Mouse (Mus musculus) stomach, embryonic 16.5 days (tissue): ENCODE measurements around the gene Ptpn13. TPM values are rescaled to one million over a fixed set of nuclear protein-coding genes. Genes with fewer than 3 reads are reported as not detected.

Source experiments
- ATAC-seq: fragments of 200-750 bp; cut with Nextera tagmentation; 2 replicates; pipeline ENCODE4 v1.8.0; 2017; ENCODE audit warnings: moderate number of reproducible peaks, moderate TSS enrichment; ENCODE audit not compliant: insufficient read depth, low FRiP score
- H3K27ac ChIP-seq: fragments of 300-500 bp; sonication (generic); 2 replicates; pipeline ENCODE4 v1.5.1; 2014; ENCODE audit warnings: low read length
- H3K27me3 ChIP-seq: fragments of 300-500 bp; sonication (generic); 2 replicates; pipeline ENCODE4 v1.6.1; 2014; ENCODE audit warnings: low read length, control low read depth, mixed read lengths; ENCODE audit not compliant: control insufficient read depth, insufficient read depth
- H3K36me3 ChIP-seq: fragments of 300-500 bp; sonication (generic); 2 replicates; pipeline ENCODE4 v1.6.1; 2014; ENCODE audit warnings: low read length; ENCODE audit not compliant: control insufficient read depth, insufficient read depth
- H3K4me1 ChIP-seq: fragments of 300-500 bp; sonication (generic); 2 replicates; pipeline ENCODE4 v1.6.1; 2014; ENCODE audit warnings: low read length, control low read depth, mixed read lengths; ENCODE audit not compliant: control insufficient read depth, insufficient read depth
- H3K4me2 ChIP-seq: fragments of 300-500 bp; sonication (generic); 2 replicates; pipeline ENCODE4 v1.6.1; 2014; ENCODE audit warnings: low read depth, low read length, mixed read lengths
- H3K4me3 ChIP-seq: fragments of 300-500 bp; sonication (generic); replicated peaks from 2 replicates; pipeline ENCODE4 v1.5.1; 2014; ENCODE audit warnings: mild to moderate bottlenecking, low read length
- H3K9ac ChIP-seq: fragments of 300-500 bp; sonication (generic); 2 replicates; pipeline ENCODE4 v1.6.1; 2014; ENCODE audit warnings: low read length
- H3K9me3 ChIP-seq: fragments of 300-500 bp; sonication (generic); replicated peaks from 2 replicates; pipeline ENCODE4 v1.6.1; 2016; ENCODE audit warnings: low read length, control low read depth; ENCODE audit not compliant: control insufficient read depth
- WGBS: fragments of 180-500 bp; shearing (Covaris S2); extraction: QIAGEN DNeasy Blood & Tissue Kit; methylation state at CpG from one replicate; pipeline ENCODE4 v1.1.7; 2014; 5-methylcytosine and 5-hydroxymethylcytosine counted together
- polyA plus RNA-seq: library from polyadenylated mRNA; unstranded; fragments of >200 nt; fragmentation: Nextera tagmentation; extraction: Ambion mirVana; gene quantifications from 2 replicates; pipeline ENCODE4 v1.2.1, GENCODE M21; 2015

Ptpn13 gene
- polyA plus RNA-seq, 1 experiment from 2014 or later: 16.8 TPM

GRCm38 (mm10) chr5:103597604-103598003 is 172.6 kb downstream of the Ptpn13 start:
- no peak overlapping the region; the same call in 1 of the 2 replicates for H3K27ac ChIP-seq

DNA sequence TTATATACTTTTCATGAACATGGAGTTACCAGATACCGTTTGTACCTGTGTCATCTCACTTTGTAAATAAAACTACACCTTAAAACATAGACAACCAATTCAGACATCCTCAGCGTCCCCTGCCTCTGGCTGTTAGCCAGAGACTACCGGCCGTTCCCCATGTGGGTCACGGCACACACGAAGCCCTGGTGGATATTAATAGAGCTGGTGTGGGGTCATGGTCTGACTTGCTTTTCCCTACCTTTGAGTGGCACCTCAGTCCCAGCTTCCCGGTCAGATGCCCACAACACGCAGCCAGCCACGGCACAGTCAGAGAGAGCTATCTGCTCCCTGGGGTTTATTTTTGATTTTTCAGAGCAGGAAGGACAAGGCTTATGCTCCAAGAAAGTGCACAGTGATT is 173.3 kb downstream of the Ptpn13 start:
- 75% methylated on average over 9 of the region's 9 CpGs for WGBS
- H3K9me3 ChIP-seq: no peaks in the 10 kb centered on the region
- H3K27ac ChIP-seq: no peak overlapping the region
- no peak overlapping the region for H3K4me3 ChIP-seq
- ATAC-seq: no peak
- no peaks in the 10 kb centered on the region for H3K27me3 ChIP-seq
- H3K4me1 ChIP-seq: peaks cover 9% of the 10 kb centered on the region
- H3K9ac ChIP-seq: no peak overlapping the region
- 0 out of 2 replicates have a peak, but pooled peaks cover 4% of the 10 kb centered on the region for H3K36me3 ChIP-seq
- no peak overlapping the region for H3K4me2 ChIP-seq

More at GRCm38 (mm10) chr5:103597604-103598003, 172.6 kb downstream of the Ptpn13 start:
- Histone ChIP-seq H3K9ac (no peak overlapping the region), H3K4me3 (no peak overlapping the region), H3K27me3 (no peaks in the 10 kb centered on the region), H3K4me1 (peaks cover 9% of the 10 kb centered on the region), H3K9me3 (no peaks in the 10 kb centered on the region), H3K36me3 (0 out of 2 replicates have a peak, but pooled peaks cover 5% of the 10 kb centered on the region), H3K4me2 (no peak overlapping the region)
- 70% methylated on average over 6 of the region's 6 CpGs for WGBS
- no peak for ATAC-seq

DNA sequence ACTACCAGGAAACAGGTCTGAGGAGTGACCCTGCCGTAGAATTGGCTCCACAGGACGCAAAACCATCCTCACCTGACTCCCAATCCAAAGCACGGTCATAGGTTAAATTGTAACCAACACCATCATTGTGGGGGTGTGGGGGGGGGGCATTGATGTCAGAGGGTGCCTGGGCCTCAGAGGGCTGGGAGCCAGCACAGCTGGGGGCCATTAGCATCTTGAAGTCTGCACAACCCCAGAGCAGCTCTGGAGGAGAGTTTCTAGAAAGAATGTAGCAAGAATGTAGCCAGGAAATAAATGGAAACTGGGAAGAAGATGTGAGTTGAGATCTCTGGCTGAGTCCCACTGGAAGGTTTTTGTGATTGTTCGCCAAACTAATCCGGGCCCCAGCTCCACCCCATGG is 173.9 kb downstream of the Ptpn13 start:
- no peak for ATAC-seq
- Histone ChIP-seq H3K27me3 (no peaks in the 10 kb centered on the region), H3K4me1 (peaks cover 9% of the 10 kb centered on the region), H3K27ac (0 out of 2 replicates have a peak overlapping the region, but pooled peaks have one; percentile 14), H3K9ac (no peak overlapping the region), H3K4me2 (no peak overlapping the region), H3K4me3 (no peak overlapping the region), H3K9me3 (no peaks in the 10 kb centered on the region), H3K36me3 (no peaks in the 10 kb centered on the region)
- 74% methylated on average over 5 of the region's 5 CpGs for WGBS

DNA sequence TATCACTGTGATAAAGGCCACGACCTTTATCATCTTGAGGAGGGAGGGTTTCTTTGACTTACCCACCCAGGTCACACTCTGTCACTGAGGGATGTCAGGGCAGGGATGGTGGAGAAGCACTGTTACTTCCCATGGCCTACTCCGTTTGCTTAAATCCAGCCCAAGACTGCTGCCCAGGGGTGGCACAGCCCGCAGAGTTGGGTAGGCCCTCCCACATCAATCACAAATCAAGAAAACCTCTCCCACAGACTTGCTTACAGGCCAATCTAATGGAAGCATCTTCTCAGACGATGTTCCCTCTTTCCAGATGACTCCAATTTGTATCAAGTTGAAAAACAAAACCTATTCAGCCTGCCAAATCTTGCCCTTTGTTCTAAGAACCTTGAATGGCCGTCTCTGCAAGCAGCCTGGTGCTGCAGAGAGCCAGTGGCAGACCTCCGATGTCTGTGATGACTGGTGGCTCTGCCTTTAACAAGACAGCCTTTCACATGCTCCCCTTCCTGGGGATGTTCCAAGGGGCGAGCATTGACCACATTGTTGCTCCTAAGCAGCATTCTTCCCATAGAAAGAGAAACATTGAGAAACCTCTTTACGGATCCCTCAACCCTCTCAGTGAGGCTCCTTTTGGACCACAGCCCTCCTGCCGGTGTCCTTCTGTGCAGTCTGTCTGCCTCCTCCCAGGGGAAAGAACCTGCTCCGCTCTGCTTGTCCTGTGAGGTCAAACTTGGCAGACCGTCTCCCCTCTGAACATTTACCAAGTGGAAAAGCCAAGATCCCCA is 178.3 kb downstream of the Ptpn13 start:
- H3K4me1 ChIP-seq: peaks cover under 1% of the 10 kb centered on the region; the same call in 1 of the 2 replicates
- no peaks in the 10 kb centered on the region for H3K36me3 ChIP-seq
- no peak overlapping the region for H3K4me3 ChIP-seq
- no peak overlapping the region; the same call in 1 of the 2 replicates for H3K27ac ChIP-seq
- no peak overlapping the region for H3K4me2 ChIP-seq
- ATAC-seq: no peak
- no peaks in the 10 kb centered on the region for H3K9me3 ChIP-seq
- 64% methylated on average over 11 of the region's 11 CpGs for WGBS
- H3K9ac ChIP-seq: no peak overlapping the region
- no peaks in the 10 kb centered on the region for H3K27me3 ChIP-seq

DNA sequence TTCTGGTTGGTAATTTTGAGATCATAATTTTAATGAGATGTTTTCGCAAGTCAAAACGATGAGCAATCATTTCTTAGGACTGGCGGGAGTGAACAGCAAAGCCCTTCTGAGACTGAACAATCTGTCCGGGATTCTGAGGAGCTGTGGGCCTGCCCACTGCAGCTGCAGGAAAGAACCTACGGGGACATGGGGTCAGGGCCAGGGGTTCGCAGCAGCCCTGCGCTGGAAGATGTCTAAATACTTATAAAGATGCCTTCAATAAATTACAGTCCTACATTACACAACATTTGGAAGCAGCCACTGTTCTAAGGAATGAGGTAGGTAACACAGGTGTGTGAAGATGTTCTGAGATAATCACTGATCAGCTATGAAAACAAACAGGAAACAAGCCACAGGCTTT is 180.7 kb downstream of the Ptpn13 start:
- Histone ChIP-seq H3K4me2 (no peak overlapping the region), H3K9me3 (no peaks in the 10 kb centered on the region), H3K4me1 (no peaks in the 10 kb centered on the region), H3K27ac (no peak overlapping the region), H3K4me3 (no peak overlapping the region), H3K36me3 (no peaks in the 10 kb centered on the region), H3K9ac (no peak overlapping the region), H3K27me3 (no peaks in the 10 kb centered on the region)
- 69% methylated on average over 7 of the region's 7 CpGs for WGBS
- no peak for ATAC-seq

GRCm38 (mm10) chr5:103610148-103610547 is 185.2 kb downstream of the Ptpn13 start:
- no peak overlapping the region for H3K27ac ChIP-seq
- no peaks in the 10 kb centered on the region for H3K9me3 ChIP-seq
- H3K27me3 ChIP-seq: no peaks in the 10 kb centered on the region
- no peak overlapping the region for H3K4me2 ChIP-seq
- H3K4me1 ChIP-seq: no peaks in the 10 kb centered on the region
- no peak for ATAC-seq
- 48% methylated on average over 5 of the region's 5 CpGs for WGBS
- no peaks in the 10 kb centered on the region for H3K36me3 ChIP-seq
- H3K9ac ChIP-seq: no peak overlapping the region
- H3K4me3 ChIP-seq: no peak overlapping the region

GRCm38 (mm10) chr5:103610856-103611472 is 186.0 kb downstream of the Ptpn13 start:
- 78% methylated on average over 10 of the region's 10 CpGs for WGBS
- Histone ChIP-seq H3K4me1 (no peaks in the 10 kb centered on the region), H3K4me3 (no peak overlapping the region), H3K36me3 (no peaks in the 10 kb centered on the region), H3K4me2 (no peak overlapping the region), H3K9ac (no peak overlapping the region), H3K9me3 (no peaks in the 10 kb centered on the region), H3K27me3 (no peaks in the 10 kb centered on the region), H3K27ac (no peak overlapping the region)
- ATAC-seq: no peak

- Histone ChIP-seq H3K9me3 (no peaks in the 10 kb centered on the region), H3K27me3 (no peaks in the 10 kb centered on the region), H3K4me2 (no peak overlapping the region), H3K4me1 (no peaks in the 10 kb centered on the region), H3K27ac (no peak overlapping the region), H3K9ac (no peak overlapping the region), H3K36me3 (no peaks in the 10 kb centered on the region), H3K4me3 (no peak overlapping the region)
- 82% methylated on average over 7 of the region's 7 CpGs for WGBS
- ATAC-seq: no peak
Observed at GRCm38 (mm10) chr5:103612316-103612715, 187.3 kb downstream of the Ptpn13 start.

DNA sequence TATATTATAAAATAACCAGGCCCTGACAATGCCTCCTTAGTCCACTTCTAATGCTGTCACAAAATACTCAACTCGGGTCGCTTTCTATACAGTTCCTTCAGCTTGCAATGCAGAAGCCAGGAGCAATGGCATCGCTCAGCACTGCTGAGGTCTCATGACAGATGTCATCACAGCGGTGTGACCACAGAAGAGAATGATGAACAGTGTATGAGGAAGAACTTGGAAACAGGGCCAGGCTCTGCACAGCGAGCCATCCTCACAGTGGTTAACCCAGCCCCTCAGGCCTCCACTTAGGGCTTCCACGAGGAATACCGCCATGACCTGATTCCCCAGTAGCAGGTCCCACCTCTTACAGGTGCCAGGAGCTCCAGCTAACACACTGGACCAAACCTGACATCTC is 189.4 kb downstream of the Ptpn13 start:
- ATAC-seq: no peak
- Histone ChIP-seq H3K36me3 (no peaks in the 10 kb centered on the region), H3K4me2 (no peak overlapping the region), H3K9me3 (no peaks in the 10 kb centered on the region), H3K9ac (no peak overlapping the region), H3K27ac (no peak overlapping the region), H3K4me1 (no peaks in the 10 kb centered on the region), H3K4me3 (no peak overlapping the region), H3K27me3 (no peaks in the 10 kb centered on the region)
- 87% methylated on average over 7 of the region's 7 CpGs for WGBS
